11 mouse cellular contexts compared by ENCODE assay signal in genomic region chr9:57419521-57420267, GRCm38 (mm10). TPM values are rescaled to one million over a fixed set of nuclear protein-coding genes. Genes with fewer than 3 reads are reported as not detected.
DNase-seq lines count a peak whose midpoint lies in the region; ATAC-seq and TF ChIP-seq lines count a peak whose summit lies in the region.
"Had no signal": no experiment of that assay in that cellular context is flagged by ENCODE, and none has a peak within 500 bp of the region (broad histone marks: within the 10 kb centered on the region; RNA-seq: fewer than 3 reads in every experiment).

No protein-coding gene starts in this region.

- H3K36me3 ChIP-seq in liver, embryonic 12.5 days, result peaks cover 5% of the 10 kb centered on the region; the same call in 1 of the 2 replicates
- no peaks in the 10 kb centered on the region for H3K36me3 ChIP-seq in liver, embryonic 11.5 days (ENCODE audit: control insufficient read depth, insufficient read depth, low read length)
- H3K36me3 ChIP-seq in embryonic facial prominence, embryonic 13.5 days, result peaks cover 5% of the 10 kb centered on the region
- peaks cover 7% of the 10 kb centered on the region for H3K36me3 ChIP-seq in limb, embryonic 14.5 days (ENCODE audit: control insufficient read depth, insufficient read depth, low read length)

- peaks cover 27% of the 10 kb centered on the region for H3K4me1 ChIP-seq in liver, embryonic 12.5 days
- H3K4me1 ChIP-seq in liver, embryonic 11.5 days (replicated peaks; ENCODE audit: control insufficient read depth, insufficient read depth, low read length), result peaks cover 14% of the 10 kb centered on the region
- H3K4me1 ChIP-seq in embryonic facial prominence, embryonic 13.5 days, result peaks cover 25% of the 10 kb centered on the region
- H3K4me1 ChIP-seq in limb, embryonic 14.5 days (ENCODE audit: control insufficient read depth, insufficient read depth, low read length), result peaks cover 23% of the 10 kb centered on the region
- H3K4me1 ChIP-seq: midbrain, embryonic 12.5 days had no signal

- peak overlapping the region; percentile 87 for H3K27ac ChIP-seq in gastrocnemius, adult 2 months
- peak overlapping the region; percentile 81 for H3K27ac ChIP-seq in liver, embryonic 12.5 days
- no peak overlapping the region; the same call in 1 of the 2 replicates for H3K27ac ChIP-seq in liver, embryonic 11.5 days (ENCODE audit: low read depth, low read length)
- peak overlapping the region; percentile 87 for H3K27ac ChIP-seq in embryonic facial prominence, embryonic 13.5 days
- H3K27ac ChIP-seq in limb, embryonic 14.5 days (replicated peaks; ENCODE audit: low read depth, low read length), result peak overlapping the region; percentile 85
- H3K27ac ChIP-seq: midbrain, embryonic 12.5 days had no signal

- H3K4me2 ChIP-seq in liver, embryonic 12.5 days, result no peak overlapping the region
- H3K4me2 ChIP-seq in liver, embryonic 11.5 days, result no peak overlapping the region
- peak overlapping the region; percentile 29; the same call in 1 of the 2 replicates for H3K4me2 ChIP-seq in embryonic facial prominence, embryonic 13.5 days
- H3K4me2 ChIP-seq in limb, embryonic 14.5 days (replicated peaks; ENCODE audit: low read depth, low read length, severe bottlenecking), result peak overlapping the region; percentile 27; the same call in 1 of the 2 replicates
- H3K4me2 ChIP-seq: midbrain, embryonic 12.5 days had no signal

- H3K27me3 ChIP-seq in liver, embryonic 12.5 days (replicated peaks), result no peaks in the 10 kb centered on the region
- H3K27me3 ChIP-seq in liver, embryonic 11.5 days (replicated peaks; ENCODE audit: control insufficient read depth, insufficient read depth, low read length), result no peaks in the 10 kb centered on the region
- no peaks in the 10 kb centered on the region for H3K27me3 ChIP-seq in embryonic facial prominence, embryonic 13.5 days
- H3K27me3 ChIP-seq in limb, embryonic 14.5 days (ENCODE audit: control insufficient read depth, insufficient read depth, low read length), result no peaks in the 10 kb centered on the region
- H3K27me3 ChIP-seq: midbrain, embryonic 12.5 days had no signal

- whole genome bisulfite sequencing in liver, embryonic 12.5 days (ENCODE audit: insufficient replicate concordance), result 73% methylated on average over 16 of the region's 16 CpGs
- 77% methylated on average over 16 of the region's 16 CpGs for WGBS in liver, embryonic 11.5 days
- 88% methylated on average over 16 of the region's 16 CpGs for WGBS in embryonic facial prominence, embryonic 13.5 days
- WGBS in limb, embryonic 14.5 days, result 80% methylated on average over 16 of the region's 16 CpGs

- intact Hi-C loops in gastrocnemius, adult 2 months (cut with DNase I), result no loop called here

- TF ChIP-seq CTCF in gastrocnemius, adult 2 months (IDR thresholded peaks at IDR 0.05), result no peak

- DNase-seq in gastrocnemius, adult 2 months, result no peak
- DNase-seq in gastrocnemius, adult 18-20 months (ENCODE audit: low spot score), result no peak
- no peak for DNase-seq in liver, embryonic 11.5 days (ENCODE audit: low spot score)
- no peak for DNase-seq in limb, embryonic 14.5 days (ENCODE audit: low spot score)
- no peak for DNase-seq in frontal cortex, postnatal 10 days (ENCODE audit: low spot score in 2 of 2)
- no peak for DNase-seq in thymus, postnatal 25 days
- DNase-seq: kidney, adult 11 months had no signal

- no peak overlapping the region for H3K9ac ChIP-seq in liver, embryonic 12.5 days
- H3K9ac ChIP-seq in liver, embryonic 11.5 days (ENCODE audit: low read depth, low read length), result no peak overlapping the region
- 0 out of 2 replicates have a peak overlapping the region, but pooled peaks have one; percentile 37 for H3K9ac ChIP-seq in embryonic facial prominence, embryonic 13.5 days
- H3K9ac ChIP-seq in limb, embryonic 14.5 days (ENCODE audit: low read depth, low read length, severe bottlenecking), result no peak overlapping the region
- H3K9ac ChIP-seq: midbrain, embryonic 12.5 days had no signal

- peak overlapping the region; percentile 59 for H3K4me3 ChIP-seq in gastrocnemius, adult 2 months
- H3K4me3 ChIP-seq in liver, embryonic 12.5 days, result no peak overlapping the region
- H3K4me3 ChIP-seq in liver, embryonic 11.5 days (ENCODE audit: low read depth, low read length), result no peak overlapping the region
- H3K4me3 ChIP-seq in embryonic facial prominence, embryonic 13.5 days, result no peak overlapping the region
- no peak overlapping the region for H3K4me3 ChIP-seq in limb, embryonic 14.5 days (replicated peaks; ENCODE audit: low read length)
- H3K4me3 ChIP-seq: forebrain, embryonic 10.5 days; midbrain, embryonic 12.5 days had no signal

- ATAC-seq in liver, embryonic 12.5 days, result no peak
- no peak for ATAC-seq in liver, embryonic 11.5 days (replicated peaks; ENCODE audit: low FRiP score)
- no peak for ATAC-seq in embryonic facial prominence, embryonic 13.5 days (ENCODE audit: insufficient number of reproducible peaks, insufficient read depth, low FRiP score, low TSS enrichment, low read depth)
- ATAC-seq in limb, embryonic 14.5 days (ENCODE audit: low FRiP score, low read depth), result no peak

- no peak for TF ChIP-seq POLR2A in limb, embryonic 14.5 days (IDR thresholded peaks at IDR 0.05; ENCODE audit: borderline replicate concordance, extremely low read depth, insufficient read depth, insufficient read length)

- no peaks in the 10 kb centered on the region for H3K9me3 ChIP-seq in liver, embryonic 12.5 days (replicated peaks)
- H3K9me3 ChIP-seq in liver, embryonic 11.5 days (ENCODE audit: control insufficient read depth, low read length), result no peaks in the 10 kb centered on the region
- H3K9me3 ChIP-seq in embryonic facial prominence, embryonic 13.5 days, result no peaks in the 10 kb centered on the region
- H3K9me3 ChIP-seq in limb, embryonic 14.5 days (ENCODE audit: control insufficient read depth, low read length), result no peaks in the 10 kb centered on the region
- H3K9me3 ChIP-seq: forebrain, embryonic 10.5 days; midbrain, embryonic 12.5 days had no signal

RNA-seq across cellular contexts. Expression of gene Ppcdc, which starts 20.2 kb away (rescaled TPM):
- 1 to 10 TPM; 7.8 to 8.1 TPM for total RNA-seq in gastrocnemius, adult 2 months (2021)
- total RNA-seq in gastrocnemius, adult 18-20 months (2021), result 1 to 10 TPM; 6.5 to 7.9 TPM
- 13.8 and 15.6 TPM in 2 replicates for polyA plus RNA-seq in liver, embryonic 12.5 days (2016; fragmentation: Nextera tagmentation; extraction: Ambion mirVana)
- 19.9 and 22.0 TPM in 2 replicates for polyA plus RNA-seq in liver, embryonic 11.5 days (2014; fragmentation: Nextera tagmentation; extraction: Ambion mirVana)
- polyA plus RNA-seq in embryonic facial prominence, embryonic 13.5 days (2015; fragmentation: Nextera tagmentation; extraction: Ambion mirVana), result 27.9 and 30.0 TPM in 2 replicates
- 32.1 and 32.8 TPM in 2 replicates for polyA plus RNA-seq in limb, embryonic 14.5 days (2012; rRNA removed)
- 22.1 and 27.5 TPM in 2 replicates for polyA plus RNA-seq in limb, embryonic 14.5 days (2014; fragmentation: Nextera tagmentation; extraction: Ambion mirVana)

RNA-seq across cellular contexts. Expression of gene Scamp5, which starts 48.2 kb away (rescaled TPM):
- total RNA-seq in gastrocnemius, adult 2 months (2021), result under 1 TPM; 0.82 to 0.95 TPM
- 1 to 10 TPM in 1 of 2 experiments, under 1 TPM in 1; 0.98 to 1.2 TPM for total RNA-seq in gastrocnemius, adult 18-20 months (2021)
- 10.5 and 12.4 TPM in 2 replicates for polyA plus RNA-seq in liver, embryonic 12.5 days (2016; fragmentation: Nextera tagmentation; extraction: Ambion mirVana)
- 9.7 and 12.8 TPM in 2 replicates for polyA plus RNA-seq in liver, embryonic 11.5 days (2014; fragmentation: Nextera tagmentation; extraction: Ambion mirVana)
- 14.8 and 16.4 TPM in 2 replicates for polyA plus RNA-seq in embryonic facial prominence, embryonic 13.5 days (2015; fragmentation: Nextera tagmentation; extraction: Ambion mirVana)
- 33.8 and 45.3 TPM in 2 replicates for polyA plus RNA-seq in limb, embryonic 14.5 days (2012; rRNA removed)
- polyA plus RNA-seq in limb, embryonic 14.5 days (2014; fragmentation: Nextera tagmentation; extraction: Ambion mirVana), result 10.0 and 12.5 TPM in 2 replicates

Comparison
In these comparisons a context has a peak if more than half of its experiments do, and no peak if none do; other contexts are left out.
1. H3K4me2 ChIP-seq: peak in embryonic facial prominence, embryonic 13.5 days (single experiment) and limb, embryonic 14.5 days (single experiment); none in liver, embryonic 12.5 days (single experiment) and liver, embryonic 11.5 days (single experiment).